Mouse (Mus musculus): ENCODE measurements around the gene Wt1. TPM values are rescaled to one million over a fixed set of nuclear protein-coding genes. Genes with fewer than 3 reads are reported as not detected.

The Wt1 gene
- polyA plus RNA-seq, 1 experiment, result not detected

- TF ChIP-seq CTCF (IDR thresholded peaks at IDR 0.05; ENCODE audit: low read depth, low read length) (no peak), POLR2A (IDR thresholded peaks at IDR 0.05; ENCODE audit: borderline replicate concordance, low read depth, low read length) (no peak)
- H3K27ac ChIP-seq (ENCODE audit: insufficient read depth, low read depth, low read length), result no peak overlapping the region
- no peaks in the 10 kb centered on the region for H3K4me1 ChIP-seq (ENCODE audit: control insufficient read depth, insufficient read depth, low read length)
- no peak overlapping the region for H3K4me3 ChIP-seq (ENCODE audit: insufficient read depth, low read length)
Measured at GRCm38 (mm10) chr2:105212839-105213238, 86.5 kb downstream of the Wt1 start.

- TF ChIP-seq POLR2A (IDR thresholded peaks at IDR 0.05; ENCODE audit: borderline replicate concordance, low read depth, low read length), result no peak
- TF ChIP-seq CTCF (IDR thresholded peaks at IDR 0.05; ENCODE audit: low read depth, low read length), result no peak
Measured at GRCm38 (mm10) chr2:105215914-105216313, 89.6 kb downstream of the Wt1 start.

GRCm38 (mm10) chr2:105219229-105219628 is 92.9 kb downstream of the Wt1 start:
- Histone ChIP-seq H3K4me3 (ENCODE audit: insufficient read depth, low read length) (no peak overlapping the region), H3K27ac (ENCODE audit: insufficient read depth, low read depth, low read length) (no peak overlapping the region), H3K4me1 (ENCODE audit: control insufficient read depth, insufficient read depth, low read length) (no peaks in the 10 kb centered on the region)
- TF ChIP-seq POLR2A (IDR thresholded peaks at IDR 0.05; ENCODE audit: borderline replicate concordance, low read depth, low read length) (no peak), CTCF (IDR thresholded peaks at IDR 0.05; ENCODE audit: low read depth, low read length) (no peak)

More at GRCm38 (mm10) chr2:105215914-105216313, 89.6 kb downstream of the Wt1 start:
- H3K4me1 ChIP-seq (ENCODE audit: control insufficient read depth, insufficient read depth, low read length), result no peaks in the 10 kb centered on the region
- no peak overlapping the region for H3K4me3 ChIP-seq (ENCODE audit: insufficient read depth, low read length)
- no peak overlapping the region for H3K27ac ChIP-seq (ENCODE audit: insufficient read depth, low read depth, low read length)

GRCm38 (mm10) chr2:105219664-105220063 is 93.3 kb downstream of the Wt1 start:
- Histone ChIP-seq H3K27ac (ENCODE audit: insufficient read depth, low read depth, low read length) (no peak overlapping the region), H3K4me1 (ENCODE audit: control insufficient read depth, insufficient read depth, low read length) (no peaks in the 10 kb centered on the region), H3K4me3 (ENCODE audit: insufficient read depth, low read length) (no peak overlapping the region)
- TF ChIP-seq CTCF (IDR thresholded peaks at IDR 0.05; ENCODE audit: low read depth, low read length), result no peak
- TF ChIP-seq POLR2A (IDR thresholded peaks at IDR 0.05; ENCODE audit: borderline replicate concordance, low read depth, low read length), result no peak

- Histone ChIP-seq H3K27ac (ENCODE audit: insufficient read depth, low read depth, low read length) (no peak overlapping the region), H3K4me3 (ENCODE audit: insufficient read depth, low read length) (no peak overlapping the region), H3K4me1 (ENCODE audit: control insufficient read depth, insufficient read depth, low read length) (no peaks in the 10 kb centered on the region)
- TF ChIP-seq CTCF (IDR thresholded peaks at IDR 0.05; ENCODE audit: low read depth, low read length) (no peak), POLR2A (IDR thresholded peaks at IDR 0.05; ENCODE audit: borderline replicate concordance, low read depth, low read length) (no peak)
Measured at GRCm38 (mm10) chr2:105220738-105221303, 94.5 kb downstream of the Wt1 start.

Other genes with a start within 250 kb of the Wt1 start
- 158 and 169 TPM in 2 replicates for gene Eif3m, start 109.4 kb upstream of the Wt1 start, polyA plus RNA-seq (2012; ENCODE audit: insufficient read depth, insufficient read length, missing spikeins)
- gene Gm11060, start 34.5 kb upstream of the Wt1 start, polyA plus RNA-seq (2012; ENCODE audit: insufficient read depth, insufficient read length, missing spikeins), result not detected in 2 replicates
- not detected in 2 replicates for gene Them7, start 97.8 kb downstream of the Wt1 start, polyA plus RNA-seq (2012; ENCODE audit: insufficient read depth, insufficient read length, missing spikeins)

Measured in bone marrow macrophage, adult 2 months (primary cell).